Mouse (Mus musculus): Measurements from ENCODE around the gene Unc119. TPM values are rescaled to one million over a fixed set of nuclear protein-coding genes. Genes with fewer than 3 reads are reported as not detected.
A peak's percentile ranks its signal among the peaks of the same experiment; 100 is the strongest.

Unc119 gene
- total and polyA plus RNA-seq, 3 experiments = 4.6 to 16.8 (median 4.9) TPM

- Histone ChIP-seq H3K9ac (ENCODE audit: low read depth, low read length) (no peak overlapping the region), H3K27ac (no peak overlapping the region), H3K4me1 (ENCODE audit: control insufficient read depth, insufficient read depth, low read length) (no peaks in the 10 kb centered on the region), H3K36me3 (ENCODE audit: control insufficient read depth, insufficient read depth, low read length) (no peaks in the 10 kb centered on the region), H3K79me2 (replicated peaks; ENCODE audit: control insufficient read depth, insufficient read depth, low read length) (no peaks in the 10 kb centered on the region), H3K27me3 (ENCODE audit: control insufficient read depth, insufficient read depth, low read length) (no peaks in the 10 kb centered on the region), H3K4me3 (peak overlapping the region; percentile 41)
- WGBS = 11% methylated on average over 13 of the region's 13 CpGs
- intact Hi-C loops (cut with DNase I) = loop anchor here (1.0 kb wide), 1 partner anchor 39 kb away; no protein-coding TSS in a partner anchor
- peak; percentile 61 to 72 for DNase-seq
- TF ChIP-seq EP300 (IDR thresholded peaks at IDR 0.05; ENCODE audit: insufficient read depth, low read depth, low read length) (0 out of 2 replicates have a peak, but pooled peaks have one; percentile 18), POLR2A (IDR thresholded peaks at IDR 0.05; ENCODE audit: insufficient read depth, low read depth, low read length) (no peak), CTCF (IDR thresholded peaks at IDR 0.05) (peak; percentile 79)
Observed at GRCm38 (mm10) chr11:78360125-78360788, 17.0 kb downstream of the Unc119 start.

- Histone ChIP-seq H3K27ac (no peak overlapping the region), H3K79me2 (replicated peaks; ENCODE audit: control insufficient read depth, insufficient read depth, low read length) (no peaks in the 10 kb centered on the region), H3K4me3 (no peak overlapping the region), H3K9ac (ENCODE audit: low read depth, low read length) (no peak overlapping the region), H3K36me3 (ENCODE audit: control insufficient read depth, insufficient read depth, low read length) (no peaks in the 10 kb centered on the region), H3K4me1 (ENCODE audit: control insufficient read depth, insufficient read depth, low read length) (no peaks in the 10 kb centered on the region), H3K27me3 (ENCODE audit: control insufficient read depth, insufficient read depth, low read length) (no peaks in the 10 kb centered on the region)
- DNase-seq = no peak
- no peak for TF ChIP-seq CTCF (IDR thresholded peaks at IDR 0.05)
- no peak for TF ChIP-seq POLR2A (IDR thresholded peaks at IDR 0.05; ENCODE audit: insufficient read depth, low read depth, low read length)
- TF ChIP-seq EP300 (IDR thresholded peaks at IDR 0.05; ENCODE audit: insufficient read depth, low read depth, low read length) = no peak
- 50% methylated on average over 2 of the region's 2 CpGs for WGBS
- intact Hi-C loops (cut with DNase I) = loop anchor here (1.0 kb wide), 1 partner anchor 39 kb away; no protein-coding TSS in a partner anchor
Observed at GRCm38 (mm10) chr11:78360789-78361131, 17.5 kb downstream of the Unc119 start.

- TF ChIP-seq POLR2A (IDR thresholded peaks at IDR 0.05; ENCODE audit: insufficient read depth, low read depth, low read length) = no peak
- no peak for TF ChIP-seq CTCF (IDR thresholded peaks at IDR 0.05)
- TF ChIP-seq EP300 (IDR thresholded peaks at IDR 0.05; ENCODE audit: insufficient read depth, low read depth, low read length) = no peak
- intact Hi-C loops (cut with DNase I) = no loop called here
- no peak for DNase-seq
- Histone ChIP-seq H3K27me3 (ENCODE audit: control insufficient read depth, insufficient read depth, low read length) (no peaks in the 10 kb centered on the region), H3K27ac (no peak overlapping the region), H3K4me1 (ENCODE audit: control insufficient read depth, insufficient read depth, low read length) (no peaks in the 10 kb centered on the region), H3K9ac (ENCODE audit: low read depth, low read length) (no peak overlapping the region), H3K79me2 (replicated peaks; ENCODE audit: control insufficient read depth, insufficient read depth, low read length) (no peaks in the 10 kb centered on the region), H3K4me3 (no peak overlapping the region), H3K36me3 (ENCODE audit: control insufficient read depth, insufficient read depth, low read length) (no peaks in the 10 kb centered on the region)
- WGBS = 66% methylated on average over 13 of the region's 13 CpGs
Observed at GRCm38 (mm10) chr11:78363309-78364007, 20.2 kb downstream of the Unc119 start.

GRCm38 (mm10) chr11:78364103-78364502 is 20.8 kb downstream of the Unc119 start:
- 48% methylated on average over 8 of the region's 8 CpGs for WGBS
- H3K4me3 ChIP-seq = no peak overlapping the region
- no peaks in the 10 kb centered on the region for H3K79me2 ChIP-seq (replicated peaks; ENCODE audit: control insufficient read depth, insufficient read depth, low read length)
- intact Hi-C loops (cut with DNase I) = no loop called here
- H3K36me3 ChIP-seq (ENCODE audit: control insufficient read depth, insufficient read depth, low read length) = no peaks in the 10 kb centered on the region
- no peaks in the 10 kb centered on the region for H3K27me3 ChIP-seq (ENCODE audit: control insufficient read depth, insufficient read depth, low read length)
- no peaks in the 10 kb centered on the region for H3K4me1 ChIP-seq (ENCODE audit: control insufficient read depth, insufficient read depth, low read length)
- no peak overlapping the region for H3K27ac ChIP-seq
- no peak for TF ChIP-seq EP300 (IDR thresholded peaks at IDR 0.05; ENCODE audit: insufficient read depth, low read depth, low read length)
- DNase-seq = no peak
- no peak overlapping the region for H3K9ac ChIP-seq (ENCODE audit: low read depth, low read length)

GRCm38 (mm10) chr11:78367456-78368225 is 24.4 kb downstream of the Unc119 start:
- Histone ChIP-seq H3K79me2 (replicated peaks; ENCODE audit: control insufficient read depth, insufficient read depth, low read length) (no peaks in the 10 kb centered on the region), H3K27me3 (ENCODE audit: control insufficient read depth, insufficient read depth, low read length) (no peaks in the 10 kb centered on the region), H3K36me3 (ENCODE audit: control insufficient read depth, insufficient read depth, low read length) (no peaks in the 10 kb centered on the region), H3K4me1 (ENCODE audit: control insufficient read depth, insufficient read depth, low read length) (no peaks in the 10 kb centered on the region), H3K9ac (ENCODE audit: low read depth, low read length) (no peak overlapping the region), H3K4me3 (no peak overlapping the region), H3K27ac (no peak overlapping the region)
- intact Hi-C loops (cut with DNase I) = no loop called here
- no peak for DNase-seq
- TF ChIP-seq EP300 (IDR thresholded peaks at IDR 0.05; ENCODE audit: insufficient read depth, low read depth, low read length) (no peak), POLR2A (IDR thresholded peaks at IDR 0.05; ENCODE audit: insufficient read depth, low read depth, low read length) (no peak), CTCF (IDR thresholded peaks at IDR 0.05) (no peak)
- WGBS = 93% methylated on average over 15 of the region's 15 CpGs

Data from heart, adult 2 months (tissue).